Mouse (Mus musculus): ENCODE data around the gene B3gnt6.

Gene B3gnt6

DNA sequence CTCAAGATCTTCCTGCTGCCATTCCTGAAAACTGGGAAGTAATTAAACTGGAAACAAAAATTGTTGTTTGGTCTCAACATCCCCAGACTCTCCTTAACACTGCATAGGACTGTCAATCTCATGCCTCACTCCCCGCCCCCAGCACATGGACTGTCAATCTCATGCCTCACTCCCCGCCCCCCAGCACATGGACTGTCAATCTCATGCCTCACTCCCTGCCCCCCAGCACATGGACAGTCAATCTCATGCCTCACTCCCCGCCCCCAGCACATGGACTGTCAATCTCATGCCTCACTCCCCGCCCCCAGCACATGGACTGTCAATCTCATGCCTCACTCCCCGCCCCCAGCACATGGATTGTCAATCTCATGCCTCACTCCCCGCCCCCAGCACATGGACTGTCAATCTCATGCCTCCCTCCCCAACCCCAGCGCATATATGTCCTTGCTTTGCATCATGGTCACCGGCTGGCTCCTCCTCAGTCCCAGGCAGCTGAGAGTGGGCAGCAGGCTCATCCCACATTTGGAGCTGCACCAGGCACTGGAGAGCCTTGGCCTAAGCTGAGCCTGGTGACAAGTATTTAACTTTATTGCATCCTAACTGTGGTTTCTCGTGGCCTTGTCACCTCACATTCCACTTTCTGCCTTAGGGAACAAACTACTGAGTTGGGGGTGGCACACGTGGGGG is 50.4 kb downstream of the B3gnt6 start:
- no peak for DNase-seq (ENCODE audit: low spot score)

DNA sequence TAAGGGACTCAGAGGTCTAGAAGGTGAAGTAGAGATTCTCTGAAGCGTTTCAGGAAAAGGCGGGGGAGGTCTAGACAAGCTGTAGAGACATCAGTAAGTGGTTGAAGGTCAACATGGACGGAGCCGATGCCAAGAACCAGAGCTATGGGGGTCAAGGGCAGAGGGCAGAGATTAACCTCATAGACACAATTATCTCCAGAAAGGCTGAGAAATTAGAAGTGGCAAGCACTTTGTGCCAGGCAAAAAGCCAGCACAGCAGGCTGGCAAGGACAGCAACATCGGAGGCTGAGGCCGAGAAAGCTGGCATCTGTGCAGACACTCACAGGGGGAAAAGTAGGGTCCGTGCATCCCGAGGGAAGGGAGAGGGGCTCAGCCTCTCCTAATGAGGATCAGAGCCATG is 51.5 kb downstream of the B3gnt6 start:
- no peak for DNase-seq (ENCODE audit: low spot score)

DNA sequence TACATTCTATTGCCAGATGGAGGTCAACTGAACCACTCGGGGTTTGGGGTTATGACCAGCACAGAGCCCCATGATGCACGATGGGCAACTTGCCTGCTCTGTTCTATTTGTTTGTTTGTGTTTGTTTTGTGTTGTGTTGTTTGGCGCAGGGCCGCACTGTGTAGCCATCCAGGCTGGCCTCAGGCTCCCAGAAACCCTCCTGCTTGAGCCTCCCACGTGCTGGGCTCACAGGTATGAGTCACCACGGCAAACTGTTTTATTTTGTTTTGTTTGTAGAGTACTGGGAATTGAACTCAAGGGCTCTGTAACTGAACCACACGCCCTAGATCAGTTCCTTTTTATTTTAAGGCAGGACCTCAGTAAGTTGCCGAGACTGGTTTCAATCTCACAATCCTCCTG is 52.8 kb downstream of the B3gnt6 start:
- no peak for DNase-seq (ENCODE audit: low spot score)

DNA sequence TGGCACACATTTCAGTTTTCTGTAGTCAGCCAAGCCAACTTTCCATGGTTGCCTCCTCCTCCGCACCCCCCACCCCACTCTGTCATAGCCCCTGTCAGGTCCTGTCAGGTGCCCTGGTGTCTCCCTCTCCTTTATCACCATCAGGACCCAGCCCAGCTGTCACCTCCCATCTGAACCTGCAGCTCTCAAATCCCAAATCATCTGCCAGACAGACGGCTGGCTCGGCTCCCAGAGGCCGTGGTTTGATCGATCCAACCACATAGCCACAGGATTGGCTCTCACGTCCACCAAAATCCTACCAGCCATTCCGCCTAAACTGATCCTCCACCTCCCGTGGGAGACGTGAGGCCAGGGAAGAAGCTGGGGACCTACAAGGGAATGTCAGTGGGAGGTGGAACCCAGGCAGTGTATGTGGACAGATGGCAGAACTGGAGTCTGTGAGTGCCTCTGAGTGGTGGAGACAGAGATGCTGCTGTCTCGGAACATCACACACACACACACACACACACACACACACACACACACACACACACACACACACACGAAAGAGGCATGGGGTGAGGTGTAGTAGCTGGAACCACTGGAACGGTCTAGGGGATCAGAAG is 53.3 kb downstream of the B3gnt6 start:
- no peak for DNase-seq (ENCODE audit: low spot score)

- no peak for DNase-seq (ENCODE audit: low spot score)
Measured at GRCm38 (mm10) chr7:98145402-98145801, 53.9 kb downstream of the B3gnt6 start, which contains the start of gene Omp. TSS of gene Omp (minus strand) at chr7:98145502.

GRCm38 (mm10) chr7:98142648-98143047 is 56.6 kb downstream of the B3gnt6 start:
- DNase-seq (ENCODE audit: low spot score) = no peak

Data from retina, embryonic 14.5 days (tissue).